In the genomic region with DNA sequence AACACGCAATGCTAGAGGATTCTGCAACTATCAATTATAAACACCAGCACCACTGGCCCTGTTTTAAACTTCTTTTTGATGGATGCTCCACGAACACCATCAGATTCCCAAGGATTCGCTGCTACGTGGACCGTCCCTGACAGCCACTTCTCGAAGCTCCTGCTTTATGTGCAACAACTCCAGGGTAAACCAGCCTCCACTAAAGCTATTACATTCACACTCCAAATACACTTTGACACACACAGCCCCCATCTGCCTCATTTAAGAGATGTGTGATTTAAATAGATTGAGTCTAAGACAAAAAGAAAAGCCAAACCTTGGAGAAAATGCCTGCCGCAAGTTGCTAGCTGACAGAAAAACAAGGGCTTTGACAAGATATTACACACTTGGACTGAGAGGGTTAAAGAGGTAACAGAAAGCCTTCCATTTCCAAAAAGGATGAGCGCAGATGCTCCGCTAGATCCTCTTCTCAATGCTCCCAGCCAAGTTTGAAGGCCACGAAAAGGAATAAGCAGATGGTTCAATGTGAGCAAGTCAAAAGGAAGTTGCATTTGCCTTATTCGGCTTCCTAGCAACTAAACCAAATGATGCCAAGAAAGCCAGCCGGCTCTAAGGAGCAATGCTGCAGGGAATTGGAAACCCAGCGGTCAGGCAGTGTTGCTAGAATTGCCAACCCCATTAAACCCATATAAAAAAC, we compare ENCODE assay signal across 13 mouse cellular contexts. TPM values are rescaled to one million over a fixed set of nuclear protein-coding genes. Genes with fewer than 3 reads are reported as not detected.
DNase-seq lines count a peak whose midpoint lies in the region; ATAC-seq lines count a peak whose summit lies in the region.
"Had no signal": no experiment of that assay in that cellular context is flagged by ENCODE, and none has a peak within 500 bp of the region (broad histone marks: within the 10 kb centered on the region; RNA-seq: fewer than 3 reads in every experiment).

No protein-coding gene starts in this region.

- WGBS in forebrain, embryonic 15.5 days, result 61% methylated on average over 13 of the region's 13 CpGs
- 91% methylated on average over 13 of the region's 13 CpGs for WGBS in forebrain, embryonic 10.5 days
- WGBS in embryonic facial prominence, embryonic 10.5 days, result 90% methylated on average over 13 of the region's 13 CpGs

- H3K4me3 ChIP-seq in forebrain, embryonic 15.5 days, result no peak overlapping the region
- no peak overlapping the region for H3K4me3 ChIP-seq in forebrain, embryonic 10.5 days
- H3K4me3 ChIP-seq in embryonic facial prominence, embryonic 10.5 days, result no peak overlapping the region
- H3K4me3 ChIP-seq: limb, embryonic 12.5 days; megakaryocyte, embryonic 14.5 days had no signal

- peaks cover 15% of the 10 kb centered on the region for H3K4me1 ChIP-seq in forebrain, embryonic 15.5 days
- H3K4me1 ChIP-seq in forebrain, embryonic 10.5 days, result peaks cover 5% of the 10 kb centered on the region; the same call in 1 of the 2 replicates
- peaks cover 8% of the 10 kb centered on the region for H3K4me1 ChIP-seq in embryonic facial prominence, embryonic 10.5 days
- H3K4me1 ChIP-seq: limb, embryonic 12.5 days; megakaryocyte, embryonic 14.5 days had no signal

- H3K9me3 ChIP-seq in forebrain, embryonic 15.5 days, result no peaks in the 10 kb centered on the region
- no peaks in the 10 kb centered on the region for H3K9me3 ChIP-seq in forebrain, embryonic 10.5 days
- H3K9me3 ChIP-seq in embryonic facial prominence, embryonic 10.5 days, result no peaks in the 10 kb centered on the region
- H3K9me3 ChIP-seq: limb, embryonic 12.5 days; megakaryocyte, embryonic 14.5 days had no signal

- intact Hi-C loops in left cerebral cortex, postnatal 25 days (cut with DNase I), result no loop called here

- H3K27me3 ChIP-seq in forebrain, embryonic 15.5 days, result no peaks in the 10 kb centered on the region
- H3K27me3 ChIP-seq in forebrain, embryonic 10.5 days (ENCODE audit: poor library complexity, severe bottlenecking), result no peaks in the 10 kb centered on the region
- H3K27me3 ChIP-seq in embryonic facial prominence, embryonic 10.5 days (replicated peaks; ENCODE audit: low read depth, poor library complexity, severe bottlenecking), result no peaks in the 10 kb centered on the region
- H3K27me3 ChIP-seq: limb, embryonic 12.5 days had no signal

- H3K36me3 ChIP-seq in forebrain, embryonic 15.5 days, result no peaks in the 10 kb centered on the region
- no peaks in the 10 kb centered on the region for H3K36me3 ChIP-seq in forebrain, embryonic 10.5 days (replicated peaks)
- H3K36me3 ChIP-seq in embryonic facial prominence, embryonic 10.5 days (replicated peaks), result no peaks in the 10 kb centered on the region
- H3K36me3 ChIP-seq: limb, embryonic 12.5 days had no signal

- no peak overlapping the region for H3K4me2 ChIP-seq in forebrain, embryonic 15.5 days (replicated peaks)
- H3K4me2 ChIP-seq: limb, embryonic 12.5 days; lung, embryonic 14.5 days had no signal

- no peak overlapping the region for H3K9ac ChIP-seq in forebrain, embryonic 15.5 days (replicated peaks)
- H3K9ac ChIP-seq: limb, embryonic 12.5 days; lung, embryonic 14.5 days had no signal

- no peak for DNase-seq in forebrain, embryonic 10.5 days (ENCODE audit: extremely low spot score, low spot score)
- DNase-seq in cerebellum, adult 18-20 months, result peak; percentile 40 to 50
- DNase-seq in frontal cortex, postnatal 14 days (ENCODE audit: low spot score in 2 of 2), result peak; percentile 12 to 21
- DNase-seq in left cerebral cortex, postnatal 25 days (ENCODE audit: low spot score in 2 of 2), result peak; percentile 21 to 69
- DNase-seq in embryonic facial prominence, embryonic 10.5 days (ENCODE audit: low spot score), result no peak
- no peak for DNase-seq in adrenal gland, postnatal 10 days
- DNase-seq: heart, postnatal 14 days; kidney, adult 18-20 months; lung, embryonic 14.5 days had no signal

- peak overlapping the region; percentile 73 for H3K27ac ChIP-seq in forebrain, embryonic 15.5 days (replicated peaks)
- no peak overlapping the region for H3K27ac ChIP-seq in forebrain, embryonic 10.5 days
- H3K27ac ChIP-seq in embryonic facial prominence, embryonic 10.5 days (replicated peaks), result no peak overlapping the region
- H3K27ac ChIP-seq: limb, embryonic 12.5 days had no signal

- ATAC-seq in forebrain, embryonic 15.5 days (replicated peaks), result no peak; the same call in 1 of the 2 replicates
- no peak for ATAC-seq in CD4-positive, CD25-positive, alpha-beta regulatory T cell, adult 4 months

RNA-seq across cellular contexts. Expression of a gene that starts 54.0 kb away (rescaled TPM):
- 48.4 and 48.9 TPM in 2 replicates for polyA plus RNA-seq in forebrain, embryonic 15.5 days (2015; fragmentation: Nextera tagmentation; extraction: Ambion mirVana)
- polyA plus RNA-seq in forebrain, embryonic 10.5 days (2016; fragmentation: Nextera tagmentation; extraction: Ambion mirVana), result 46.0 and 46.7 TPM in 2 replicates
- total RNA-seq in left cerebral cortex, postnatal 25 days (2021), result 10 to 100 TPM; 35.2 to 36.6 TPM
- polyA plus RNA-seq in embryonic facial prominence, embryonic 10.5 days (2016; fragmentation: Nextera tagmentation; extraction: Ambion mirVana), result 45.6 and 47.7 TPM in 2 replicates
- 10 to 100 TPM; 21.2 to 50.4 TPM for polyA plus RNA-seq in CD4-positive, CD25-positive, alpha-beta regulatory T cell, adult 4 months (2017; shearing (Covaris generic))
- 10 to 100 TPM; 32.2 to 33.9 TPM for total RNA-seq in adrenal gland, postnatal 10 days (2021)

Comparison
In these comparisons a context has a peak if more than half of its experiments do, and no peak if none do; other contexts are left out.
1. DNase-seq: peak in cerebellum, adult 18-20 months (2 of 2), frontal cortex, postnatal 14 days (2 of 2) and left cerebral cortex, postnatal 25 days (2 of 2); none in forebrain, embryonic 10.5 days (single experiment), embryonic facial prominence, embryonic 10.5 days (single experiment) and adrenal gland, postnatal 10 days (single experiment).